Mouse (Mus musculus) kidney, embryonic 16.5 days (tissue): ENCODE results near the gene Mxi1. TPM values are rescaled to one million over a fixed set of nuclear protein-coding genes. Genes with fewer than 3 reads are reported as not detected.

Experiments used
- ATAC-seq: fragments of 200-750 bp; cut with Nextera tagmentation; 2 replicates; pipeline ENCODE4 v1.8.0; 2017; ENCODE audit warnings: moderate TSS enrichment; ENCODE audit not compliant: low FRiP score, low TSS enrichment
- H3K27ac ChIP-seq: fragments of 300-500 bp; sonication (generic); 2 replicates; pipeline ENCODE4 v1.5.1; 2014; ENCODE audit warnings: low read length
- H3K27me3 ChIP-seq: fragments of 300-500 bp; sonication (generic); 2 replicates; pipeline ENCODE4 v1.6.1; 2014; ENCODE audit warnings: low read length, control low read depth, mixed read lengths; ENCODE audit not compliant: insufficient read depth
- H3K36me3 ChIP-seq: fragments of 300-500 bp; sonication (generic); 2 replicates; pipeline ENCODE4 v1.6.1; 2014; ENCODE audit warnings: low read length, control low read depth, mixed read lengths; ENCODE audit not compliant: insufficient read depth
- H3K4me1 ChIP-seq: fragments of 300-500 bp; sonication (generic); 2 replicates; pipeline ENCODE4 v1.6.1; 2014; ENCODE audit warnings: low read length, control low read depth, mixed read lengths; ENCODE audit not compliant: insufficient read depth
- H3K4me2 ChIP-seq: fragments of 300-500 bp; sonication (generic); replicated peaks from 2 replicates; pipeline ENCODE4 v1.6.1; 2014; ENCODE audit warnings: low read depth, low read length
- H3K4me3 ChIP-seq: fragments of 300-500 bp; sonication (generic); 2 replicates; pipeline ENCODE4 v1.5.1; 2014; ENCODE audit warnings: mild to moderate bottlenecking, low read length
- H3K9ac ChIP-seq: fragments of 300-500 bp; sonication (generic); replicated peaks from 2 replicates; pipeline ENCODE4 v1.6.1; 2014; ENCODE audit warnings: low read length
- H3K9me3 ChIP-seq: fragments of 300-500 bp; sonication (generic); 2 replicates; pipeline ENCODE4 v1.6.1; 2016; ENCODE audit warnings: low read length, control low read depth
- WGBS: fragments of 180-500 bp; shearing (Covaris S2); extraction: QIAGEN DNeasy Blood & Tissue Kit; methylation state at CpG from one replicate; pipeline ENCODE4 v1.1.7; 2014; 5-methylcytosine and 5-hydroxymethylcytosine counted together
- polyA plus RNA-seq: library from polyadenylated mRNA; unstranded; fragments of >200 nt; fragmentation: Nextera tagmentation; extraction: Ambion mirVana; gene quantifications from 2 replicates; pipeline ENCODE4 v1.2.1, GENCODE M21; 2015

Mxi1 gene
- polyA plus RNA-seq, 1 experiment from 2014 or later, result 32.1 TPM

DNA sequence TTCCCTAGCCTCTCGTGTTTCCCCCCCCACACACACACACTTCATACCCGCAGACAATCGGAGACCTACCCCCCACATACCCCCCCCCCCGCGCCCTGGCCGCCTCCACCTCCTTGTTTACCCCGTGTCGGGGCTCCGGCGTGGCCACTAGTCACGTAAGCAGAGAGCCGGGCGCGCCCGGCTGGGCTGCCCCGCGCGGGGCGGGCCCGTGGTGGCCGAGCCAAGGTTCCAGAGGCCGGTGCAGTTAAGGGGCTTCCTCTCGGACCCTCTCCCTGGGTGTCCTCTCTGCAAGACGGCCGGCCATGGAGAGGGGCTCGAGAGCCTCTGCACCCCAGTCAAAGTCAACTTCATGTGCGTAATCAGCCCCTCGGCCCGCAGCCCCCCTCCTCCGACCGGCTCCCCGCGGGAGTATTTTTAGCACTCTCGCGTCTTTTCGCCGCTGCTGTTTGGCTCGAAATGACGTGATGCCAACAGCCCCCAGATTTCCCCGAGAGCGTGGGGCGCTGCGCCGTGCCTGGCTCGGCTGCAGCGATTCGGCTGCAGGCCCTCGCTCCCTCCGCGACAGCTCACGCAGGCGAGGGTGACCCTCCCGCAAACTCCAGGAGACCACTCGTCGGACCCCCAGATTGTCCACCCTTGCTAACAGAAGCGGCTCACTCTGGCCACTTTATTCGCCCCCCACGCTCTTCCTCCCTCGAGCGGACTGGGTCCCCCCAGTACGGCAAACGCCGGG lies 2.8 kb downstream of the Mxi1 start:
- Histone ChIP-seq H3K27ac (peak overlapping the region; percentile 97), H3K9me3 (no peaks in the 10 kb centered on the region), H3K9ac (peak overlapping the region; percentile 88), H3K4me2 (peak overlapping the region; percentile 97), H3K4me1 (peaks cover 24% of the 10 kb centered on the region), H3K36me3 (no peaks in the 10 kb centered on the region), H3K4me3 (peak overlapping the region; percentile 93), H3K27me3 (no peaks in the 10 kb centered on the region)
- WGBS, result under 1% methylated on average over 62 of the region's 63 CpGs
- peak; percentile 9 for ATAC-seq

GRCm38 (mm10) chr19:53313684-53314443 lies 3.5 kb downstream of the Mxi1 start:
- peaks cover 24% of the 10 kb centered on the region for H3K4me1 ChIP-seq
- peak overlapping the region; percentile 97 for H3K4me2 ChIP-seq
- ATAC-seq, result peak; percentile 88
- H3K36me3 ChIP-seq, result no peaks in the 10 kb centered on the region
- peak overlapping the region; percentile 93 for H3K4me3 ChIP-seq
- peak overlapping the region; percentile 88 for H3K9ac ChIP-seq
- H3K27me3 ChIP-seq, result no peaks in the 10 kb centered on the region
- 0% methylated on average over 52 of the region's 52 CpGs for WGBS
- H3K9me3 ChIP-seq, result no peaks in the 10 kb centered on the region
- H3K27ac ChIP-seq, result peak overlapping the region; percentile 97

- H3K9ac ChIP-seq, result peak overlapping the region; percentile 60
- no peaks in the 10 kb centered on the region for H3K36me3 ChIP-seq
- ATAC-seq, result no peak
- H3K4me3 ChIP-seq, result peak overlapping the region; percentile 93
- H3K9me3 ChIP-seq, result no peaks in the 10 kb centered on the region
- H3K27me3 ChIP-seq, result no peaks in the 10 kb centered on the region
- peak overlapping the region; percentile 97 for H3K4me2 ChIP-seq
- H3K27ac ChIP-seq, result peak overlapping the region; percentile 82
- peaks cover 22% of the 10 kb centered on the region for H3K4me1 ChIP-seq
- 44% methylated on average over 16 of the region's 16 CpGs for WGBS
Observed at GRCm38 (mm10) chr19:53314530-53315208, 4.4 kb downstream of the Mxi1 start.

GRCm38 (mm10) chr19:53315209-53315654 lies 4.9 kb downstream of the Mxi1 start:
- Histone ChIP-seq H3K4me2 (no peak overlapping the region), H3K27ac (no peak overlapping the region), H3K9me3 (no peaks in the 10 kb centered on the region), H3K4me1 (peaks cover 17% of the 10 kb centered on the region), H3K36me3 (no peaks in the 10 kb centered on the region), H3K9ac (no peak overlapping the region), H3K27me3 (no peaks in the 10 kb centered on the region), H3K4me3 (no peak overlapping the region)
- WGBS, result 78% methylated on average over 7 of the region's 7 CpGs
- no peak for ATAC-seq

- Histone ChIP-seq H3K4me2 (no peak overlapping the region), H3K36me3 (no peaks in the 10 kb centered on the region), H3K4me1 (peaks cover 26% of the 10 kb centered on the region), H3K27ac (no peak overlapping the region), H3K9ac (no peak overlapping the region), H3K4me3 (no peak overlapping the region), H3K9me3 (no peaks in the 10 kb centered on the region), H3K27me3 (no peaks in the 10 kb centered on the region)
- WGBS, result 86% methylated on average over 8 of the region's 8 CpGs
- no peak for ATAC-seq
Observed at GRCm38 (mm10) chr19:53316105-53316504, 5.8 kb downstream of the Mxi1 start.

DNA sequence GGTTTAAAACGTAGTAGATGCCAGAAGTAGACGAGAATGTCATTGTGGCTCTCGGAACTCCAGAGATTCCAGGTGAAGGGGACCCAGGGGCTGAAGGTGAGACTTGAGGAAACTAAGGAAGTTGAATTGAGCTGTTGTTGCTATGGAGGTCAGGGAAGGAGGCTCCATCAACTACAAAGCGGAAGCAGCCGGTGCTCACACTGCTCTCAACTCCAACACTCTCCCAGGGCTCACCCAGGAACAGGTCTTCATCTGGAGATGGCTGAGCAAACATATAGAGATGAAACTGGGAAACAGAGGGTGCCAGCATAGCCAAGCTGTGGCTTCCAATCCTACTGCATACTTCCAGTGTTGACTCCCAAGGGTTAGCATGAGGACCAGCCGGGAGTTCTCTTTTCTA lies 6.6 kb downstream of the Mxi1 start:
- Histone ChIP-seq H3K9me3 (no peaks in the 10 kb centered on the region), H3K4me1 (peaks cover 32% of the 10 kb centered on the region), H3K9ac (no peak overlapping the region), H3K36me3 (no peaks in the 10 kb centered on the region), H3K27ac (no peak overlapping the region), H3K4me3 (no peak overlapping the region), H3K4me2 (no peak overlapping the region), H3K27me3 (no peaks in the 10 kb centered on the region)
- 92% methylated on average over 6 of the region's 6 CpGs for WGBS
- no peak for ATAC-seq

DNA sequence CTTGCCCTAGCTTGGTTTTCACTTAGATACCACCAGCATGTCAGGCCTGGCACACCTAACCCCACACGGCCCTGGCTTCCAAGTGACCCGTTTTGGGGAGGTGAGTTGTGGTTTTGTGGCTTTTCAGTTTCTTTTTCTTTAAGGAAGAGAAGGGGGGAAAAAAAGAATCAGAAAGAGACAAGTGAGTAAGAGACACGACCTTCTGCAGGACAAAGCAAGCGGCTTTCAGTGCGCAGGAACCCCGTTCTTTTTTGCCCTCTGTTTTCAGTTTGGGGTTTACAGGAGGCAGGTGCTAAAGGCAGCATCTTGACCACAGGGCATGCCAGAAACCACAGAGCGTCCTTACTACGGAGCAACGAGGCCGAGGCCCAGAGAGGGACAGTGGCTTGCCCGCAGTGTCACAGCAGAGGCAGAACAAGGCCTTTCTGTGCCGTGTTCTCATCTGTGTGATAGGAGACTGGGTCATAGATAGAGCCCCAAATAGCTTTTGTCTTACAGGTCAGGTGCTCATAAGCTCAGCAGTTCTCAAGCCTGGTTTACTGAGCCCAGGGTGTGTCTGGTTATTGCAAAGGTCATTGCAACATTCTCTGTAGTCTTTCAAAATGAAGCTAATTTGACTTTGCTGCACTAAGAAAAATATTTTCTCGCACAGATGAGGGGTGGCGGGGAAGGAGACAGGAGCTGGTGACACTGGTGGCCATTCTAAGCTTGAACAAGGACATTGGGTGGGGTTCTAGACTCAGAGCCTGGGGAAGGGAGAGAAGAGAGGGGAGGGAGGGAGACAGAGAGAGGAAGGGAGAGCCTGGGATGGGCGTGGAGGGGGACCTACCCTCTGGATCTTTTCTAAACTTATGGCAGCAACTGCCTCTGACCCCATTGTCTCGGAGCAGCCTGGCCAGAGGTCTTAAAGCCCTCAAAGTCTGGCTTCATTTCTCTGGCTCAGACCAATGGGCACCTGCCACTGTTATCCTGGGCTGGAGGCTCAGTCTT lies 8.1 kb downstream of the Mxi1 start:
- Histone ChIP-seq H3K4me2 (no peak overlapping the region), H3K27ac (no peak overlapping the region), H3K27me3 (no peaks in the 10 kb centered on the region), H3K36me3 (no peaks in the 10 kb centered on the region), H3K9ac (no peak overlapping the region), H3K9me3 (no peaks in the 10 kb centered on the region), H3K4me1 (peaks cover 32% of the 10 kb centered on the region), H3K4me3 (no peak overlapping the region)
- 80% methylated on average over 16 of the region's 16 CpGs for WGBS
- no peak for ATAC-seq

GRCm38 (mm10) chr19:53320264-53321110 lies 10.2 kb downstream of the Mxi1 start:
- H3K4me1 ChIP-seq, result peaks cover 36% of the 10 kb centered on the region
- WGBS, result 75% methylated on average over 9 of the region's 9 CpGs

More at GRCm38 (mm10) chr19:53320264-53321110, 10.2 kb downstream of the Mxi1 start:
- Histone ChIP-seq H3K27ac (0 out of 2 replicates have a peak overlapping the region, but pooled peaks have one; percentile 59), H3K27me3 (no peaks in the 10 kb centered on the region), H3K9ac (0 out of 2 replicates have a peak overlapping the region, but pooled peaks have one; percentile 33), H3K9me3 (no peaks in the 10 kb centered on the region), H3K4me2 (no peak overlapping the region), H3K4me3 (no peak overlapping the region), H3K36me3 (no peaks in the 10 kb centered on the region)
- no peak for ATAC-seq
